Mouse (Mus musculus): ENCODE data around the gene Ldlrap1.

Ldlrap1 gene

GRCm38 (mm10) chr4:134713937-134714336 is 53.9 kb downstream of the Ldlrap1 start:
- peak; percentile 89 for DNase-seq (ENCODE audit: inconsistent ontology term)

- DNase-seq (ENCODE audit: inconsistent ontology term) = no peak
Observed at GRCm38 (mm10) chr4:134705311-134705710, 62.5 kb downstream of the Ldlrap1 start.

DNA sequence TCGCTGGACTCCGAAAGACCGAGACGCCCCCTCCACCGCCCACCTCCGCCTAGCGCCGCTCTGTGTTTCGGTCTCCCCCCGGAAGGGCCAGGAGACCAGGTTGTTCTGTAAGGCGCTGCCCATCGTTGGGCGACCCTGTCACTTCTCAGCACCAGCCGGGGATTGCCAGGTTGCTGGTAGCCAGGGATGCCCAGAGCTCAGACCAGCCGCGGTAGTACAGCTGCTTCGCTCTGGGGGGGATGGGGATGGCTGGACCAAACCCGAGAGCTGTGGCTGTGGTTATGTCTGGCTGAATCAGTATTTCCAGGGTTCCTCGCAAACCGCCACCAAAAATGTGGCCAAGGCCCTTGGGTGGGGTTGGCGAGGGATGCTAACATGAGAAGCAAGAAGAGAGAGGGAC is 63.2 kb downstream of the Ldlrap1 start:
- no peak for DNase-seq (ENCODE audit: inconsistent ontology term)

GRCm38 (mm10) chr4:134703835-134704546 is 63.8 kb downstream of the Ldlrap1 start, which contains the start of gene Man1c1:
TSS of gene Man1c1 (minus strand) at chr4:134704290.
- DNase-seq (ENCODE audit: inconsistent ontology term) = peak; percentile 100

- peak; percentile 40 for DNase-seq (ENCODE audit: inconsistent ontology term)
Observed at GRCm38 (mm10) chr4:134702981-134703834, 64.6 kb downstream of the Ldlrap1 start.

GRCm38 (mm10) chr4:134701934-134702333 is 65.9 kb downstream of the Ldlrap1 start:
- peak; percentile 51 for DNase-seq (ENCODE audit: inconsistent ontology term)

DNA sequence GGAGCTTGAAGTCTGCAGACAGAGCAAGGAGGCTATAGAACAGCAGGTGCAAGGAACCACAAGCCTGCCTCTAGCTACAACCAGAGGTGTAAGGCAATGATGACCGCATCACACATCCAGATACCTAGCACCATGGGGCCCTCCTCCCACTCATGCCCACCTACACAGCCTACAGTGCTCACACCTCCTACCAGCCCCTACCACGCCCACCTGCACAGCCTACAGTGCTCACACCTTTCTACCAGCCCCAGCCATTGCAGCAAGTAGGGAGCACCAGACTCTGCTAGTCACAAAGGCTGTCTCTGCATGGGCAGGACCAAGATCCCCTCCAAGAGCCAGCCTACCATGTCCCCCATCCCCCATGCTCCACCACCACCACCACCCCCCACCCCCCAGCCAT is 66.9 kb downstream of the Ldlrap1 start:
- DNase-seq (ENCODE audit: inconsistent ontology term) = no peak

GRCm38 (mm10) chr4:134693202-134693940 is 74.5 kb downstream of the Ldlrap1 start:
- DNase-seq (ENCODE audit: inconsistent ontology term) = no peak

DNA sequence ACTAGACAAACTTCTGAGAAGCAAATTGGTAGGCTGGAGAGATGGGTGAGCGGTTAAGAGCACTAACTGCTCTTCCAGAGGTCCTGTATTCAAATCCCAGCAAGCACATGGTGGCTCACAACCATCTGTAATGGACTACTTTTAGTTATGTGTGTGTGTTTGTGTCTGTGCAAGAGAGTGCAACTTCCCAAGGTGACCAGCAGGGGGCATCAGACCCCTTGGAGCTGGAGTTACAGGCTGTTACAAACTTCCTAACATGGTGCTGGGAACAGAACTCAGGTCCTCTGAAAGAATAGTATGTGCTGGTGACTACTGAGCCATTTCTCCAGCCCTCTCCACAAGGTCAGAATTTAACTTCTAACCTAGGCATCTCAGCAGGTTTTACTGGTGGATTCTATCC is 75.4 kb downstream of the Ldlrap1 start:
- DNase-seq (ENCODE audit: inconsistent ontology term) = no peak

Data from Muller cell, postnatal 12 days (primary cell).